Mouse (Mus musculus) brain, embryonic 14.5 days (tissue): ENCODE results near the gene Xrra1.

Experiments used
- CTCF ChIP-seq: fragments of 200-500 bp; IDR thresholded peaks from 2 replicates; pipeline ENCODE4 v1.5.1; 2012; ENCODE audit warnings: inconsistent platforms, mild to moderate bottlenecking, moderate library complexity, borderline replicate concordance; ENCODE audit not compliant: insufficient read depth, insufficient read length; ENCODE audit errors: extremely low read depth
- POLR2A ChIP-seq: fragments of 200-500 bp; IDR thresholded peaks from 2 replicates; pipeline ENCODE4 v1.6.1; 2012; ENCODE audit warnings: mild to moderate bottlenecking, inconsistent platforms, borderline replicate concordance; ENCODE audit not compliant: poor library complexity, insufficient read depth, insufficient read length, severe bottlenecking; ENCODE audit errors: extremely low read depth

DNA sequence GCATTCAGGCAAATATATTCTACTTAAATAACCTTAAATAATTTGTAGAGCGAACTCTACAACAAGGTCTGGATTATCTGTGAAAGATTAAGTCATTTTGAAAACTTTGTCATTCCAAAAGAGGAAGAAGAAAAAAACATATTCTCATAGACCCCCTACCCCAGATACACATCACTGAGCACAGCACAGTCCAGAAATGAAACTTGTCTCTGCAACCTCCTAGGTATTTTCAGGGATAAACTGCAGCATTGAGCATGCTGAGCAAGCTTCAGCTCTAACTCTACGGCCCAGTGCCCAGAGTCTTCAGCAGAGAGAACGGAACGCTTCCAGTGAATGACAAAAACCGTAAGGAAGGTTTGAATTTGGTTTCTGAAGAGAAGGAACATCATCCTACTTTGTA lies 8.4 kb upstream of the Xrra1 start:
- no peak for TF ChIP-seq CTCF
- no peak for TF ChIP-seq POLR2A
